Mouse (Mus musculus) cortical plate, adult 2 months (tissue): Measurements from ENCODE around the gene Il4ra.

ENCODE experiments used
- CTCF ChIP-seq: fragments of 200-500 bp; IDR thresholded peaks from 2 replicates; pipeline ENCODE4 v1.5.1; 2011; ENCODE audit warnings: mild to moderate bottlenecking, control low read depth, low read length; ENCODE audit not compliant: insufficient read depth; ENCODE audit errors: extremely low read depth
- POLR2A ChIP-seq: fragments of 200-500 bp; IDR thresholded peaks from 2 replicates; pipeline ENCODE4 v1.6.1; 2011; ENCODE audit warnings: mild to moderate bottlenecking, low read length, control low read depth; ENCODE audit not compliant: insufficient read depth; ENCODE audit errors: extremely low read depth

GRCm38 (mm10) chr7:125586355-125586754, 34.4 kb downstream of the Il4ra start:
- no peak for TF ChIP-seq CTCF
- no peak for TF ChIP-seq POLR2A
